Mouse (Mus musculus): Measurements from ENCODE around the gene Tpsg1. TPM values are rescaled to one million over a fixed set of nuclear protein-coding genes. Genes with fewer than 3 reads are reported as not detected.

Tpsg1 gene
- polyA plus RNA-seq, 1 experiment, result not detected

DNA sequence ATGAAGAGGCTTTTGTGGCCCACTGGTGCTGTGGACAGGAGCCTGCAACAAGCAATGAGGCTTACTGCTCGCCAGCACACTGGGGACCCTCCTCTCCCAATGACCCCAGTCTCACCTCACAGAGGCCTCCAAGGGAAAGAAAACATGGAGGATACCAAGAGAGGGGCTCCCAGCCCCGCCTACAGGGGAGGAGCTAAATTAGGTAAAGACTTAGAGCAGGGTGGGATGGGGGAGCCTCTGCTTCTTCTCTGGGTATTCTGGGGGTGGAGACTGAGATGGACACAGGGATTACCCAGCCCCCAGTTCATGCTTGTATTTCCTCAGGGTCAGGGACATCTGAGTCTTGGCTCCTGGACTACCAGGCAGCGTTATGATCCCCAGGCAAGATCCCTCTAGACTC is 45.8 kb downstream of the Tpsg1 start:
- Histone ChIP-seq H3K4me3 (ENCODE audit: low read depth, low read length) (no peak overlapping the region), H3K9ac (ENCODE audit: low read depth, poor library complexity, severe bottlenecking) (no peak overlapping the region), H3K27ac (ENCODE audit: insufficient read depth, low read length) (no peak overlapping the region), H3K9me3 (replicated peaks; ENCODE audit: control insufficient read depth, insufficient read depth, low read length, poor library complexity, severe bottlenecking) (no peaks in the 10 kb centered on the region), H3K36me3 (ENCODE audit: control insufficient read depth, insufficient read depth, low read length, poor library complexity, severe bottlenecking) (no peaks in the 10 kb centered on the region), H3K27me3 (ENCODE audit: control insufficient read depth, insufficient read depth, low read length, poor library complexity, severe bottlenecking) (no peaks in the 10 kb centered on the region), H3K4me1 (ENCODE audit: control insufficient read depth, insufficient read depth, low read length) (no peaks in the 10 kb centered on the region)
- TF ChIP-seq CTCF (IDR thresholded peaks at IDR 0.05; ENCODE audit: low read depth, low read length) (no peak), EP300 (IDR thresholded peaks at IDR 0.05; ENCODE audit: insufficient read depth, low read depth, low read length) (no peak), POLR2A (IDR thresholded peaks at IDR 0.05; ENCODE audit: insufficient read depth, low read length) (no peak)

DNA sequence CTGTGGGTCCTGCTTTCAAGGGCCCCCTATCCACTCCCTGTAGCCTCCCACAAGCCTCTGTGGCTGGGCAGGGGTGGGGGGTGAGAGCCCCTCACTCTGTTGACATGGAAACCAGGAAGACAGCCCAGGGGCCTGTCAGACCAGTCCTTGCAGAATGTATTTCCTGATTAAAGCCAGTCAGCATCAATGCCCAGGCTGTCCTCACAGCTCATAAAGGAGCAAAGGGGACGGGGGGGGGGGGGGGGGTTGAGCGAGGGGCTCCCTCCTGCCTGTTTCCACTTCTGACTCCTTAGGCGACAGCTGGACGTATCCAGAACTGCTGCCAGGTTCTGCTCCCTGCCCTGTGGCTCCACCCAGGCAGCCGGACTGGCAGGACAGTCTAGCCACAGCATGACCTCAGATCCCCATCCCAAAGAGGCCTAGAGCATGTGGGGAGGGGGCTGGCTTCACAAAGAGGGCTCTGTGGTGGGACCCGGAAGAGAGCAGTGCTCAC is 46.4 kb downstream of the Tpsg1 start:
- TF ChIP-seq EP300 (IDR thresholded peaks at IDR 0.05; ENCODE audit: insufficient read depth, low read depth, low read length) (no peak), CTCF (IDR thresholded peaks at IDR 0.05; ENCODE audit: low read depth, low read length) (no peak), POLR2A (IDR thresholded peaks at IDR 0.05; ENCODE audit: insufficient read depth, low read length) (no peak)
- H3K4me3 ChIP-seq (ENCODE audit: low read depth, low read length), result no peak overlapping the region
- no peaks in the 10 kb centered on the region for H3K4me1 ChIP-seq (ENCODE audit: control insufficient read depth, insufficient read depth, low read length)
- no peaks in the 10 kb centered on the region for H3K36me3 ChIP-seq (ENCODE audit: control insufficient read depth, insufficient read depth, low read length, poor library complexity, severe bottlenecking)
- no peak overlapping the region for H3K27ac ChIP-seq (ENCODE audit: insufficient read depth, low read length)
- H3K9ac ChIP-seq (ENCODE audit: low read depth, poor library complexity, severe bottlenecking), result no peak overlapping the region
- H3K27me3 ChIP-seq (ENCODE audit: control insufficient read depth, insufficient read depth, low read length, poor library complexity, severe bottlenecking), result no peaks in the 10 kb centered on the region
- H3K9me3 ChIP-seq (replicated peaks; ENCODE audit: control insufficient read depth, insufficient read depth, low read length, poor library complexity, severe bottlenecking), result no peaks in the 10 kb centered on the region

DNA sequence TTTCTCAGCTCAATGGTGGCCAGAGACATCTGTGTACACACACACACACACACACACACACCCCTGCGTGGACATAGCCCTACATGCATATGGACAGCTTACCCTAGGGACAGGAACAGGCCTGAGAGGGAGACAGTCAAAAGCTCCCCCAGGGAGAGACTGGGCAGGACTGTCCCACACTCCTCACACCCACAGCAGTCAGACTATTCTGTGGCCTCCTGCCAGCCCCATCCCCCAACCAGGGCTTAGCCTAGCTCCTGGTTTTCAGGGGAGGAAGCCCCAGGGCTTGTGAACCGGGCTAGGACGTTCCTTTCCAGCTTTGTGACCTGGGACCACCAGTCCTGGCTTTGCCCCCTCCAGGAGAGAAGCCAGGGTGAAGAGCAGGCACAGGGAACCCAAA is 47.1 kb downstream of the Tpsg1 start:
- H3K4me3 ChIP-seq (ENCODE audit: low read depth, low read length), result no peak overlapping the region
- no peaks in the 10 kb centered on the region for H3K27me3 ChIP-seq (ENCODE audit: control insufficient read depth, insufficient read depth, low read length, poor library complexity, severe bottlenecking)
- H3K9ac ChIP-seq (ENCODE audit: low read depth, poor library complexity, severe bottlenecking), result no peak overlapping the region
- no peak overlapping the region for H3K27ac ChIP-seq (ENCODE audit: insufficient read depth, low read length)
- H3K36me3 ChIP-seq (ENCODE audit: control insufficient read depth, insufficient read depth, low read length, poor library complexity, severe bottlenecking), result no peaks in the 10 kb centered on the region
- no peak for TF ChIP-seq POLR2A (IDR thresholded peaks at IDR 0.05; ENCODE audit: insufficient read depth, low read length)
- no peak for TF ChIP-seq CTCF (IDR thresholded peaks at IDR 0.05; ENCODE audit: low read depth, low read length)
- TF ChIP-seq EP300 (IDR thresholded peaks at IDR 0.05; ENCODE audit: insufficient read depth, low read depth, low read length), result no peak
- no peaks in the 10 kb centered on the region for H3K9me3 ChIP-seq (replicated peaks; ENCODE audit: control insufficient read depth, insufficient read depth, low read length, poor library complexity, severe bottlenecking)
- no peaks in the 10 kb centered on the region for H3K4me1 ChIP-seq (ENCODE audit: control insufficient read depth, insufficient read depth, low read length)

DNA sequence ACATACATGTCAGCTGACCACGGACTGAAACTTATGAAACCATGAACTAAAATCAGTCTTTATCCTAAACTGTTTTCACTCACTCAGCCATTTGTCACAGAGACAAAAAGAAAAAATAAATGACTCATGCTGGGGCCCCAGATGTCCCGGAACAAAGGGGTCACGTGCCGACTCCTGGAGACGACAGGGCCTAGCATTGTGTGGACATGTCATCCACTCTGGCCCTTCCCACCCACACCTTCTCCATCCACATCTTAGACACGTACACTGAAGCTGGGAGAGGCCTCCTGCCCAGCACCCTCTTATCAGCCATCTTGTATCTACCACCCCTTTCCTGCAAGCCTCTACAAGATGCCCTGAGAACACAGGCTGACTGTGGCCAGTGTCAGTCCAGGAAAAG is 48.9 kb downstream of the Tpsg1 start:
- no peak for TF ChIP-seq EP300 (IDR thresholded peaks at IDR 0.05; ENCODE audit: insufficient read depth, low read depth, low read length)
- no peak for TF ChIP-seq POLR2A (IDR thresholded peaks at IDR 0.05; ENCODE audit: insufficient read depth, low read length)
- no peak for TF ChIP-seq CTCF (IDR thresholded peaks at IDR 0.05; ENCODE audit: low read depth, low read length)
- Histone ChIP-seq H3K27ac (ENCODE audit: insufficient read depth, low read length) (no peak overlapping the region), H3K4me1 (ENCODE audit: control insufficient read depth, insufficient read depth, low read length) (no peaks in the 10 kb centered on the region), H3K9ac (ENCODE audit: low read depth, poor library complexity, severe bottlenecking) (no peak overlapping the region), H3K4me3 (ENCODE audit: low read depth, low read length) (no peak overlapping the region), H3K36me3 (ENCODE audit: control insufficient read depth, insufficient read depth, low read length, poor library complexity, severe bottlenecking) (no peaks in the 10 kb centered on the region), H3K27me3 (ENCODE audit: control insufficient read depth, insufficient read depth, low read length, poor library complexity, severe bottlenecking) (no peaks in the 10 kb centered on the region), H3K9me3 (replicated peaks; ENCODE audit: control insufficient read depth, insufficient read depth, low read length, poor library complexity, severe bottlenecking) (no peaks in the 10 kb centered on the region)

DNA sequence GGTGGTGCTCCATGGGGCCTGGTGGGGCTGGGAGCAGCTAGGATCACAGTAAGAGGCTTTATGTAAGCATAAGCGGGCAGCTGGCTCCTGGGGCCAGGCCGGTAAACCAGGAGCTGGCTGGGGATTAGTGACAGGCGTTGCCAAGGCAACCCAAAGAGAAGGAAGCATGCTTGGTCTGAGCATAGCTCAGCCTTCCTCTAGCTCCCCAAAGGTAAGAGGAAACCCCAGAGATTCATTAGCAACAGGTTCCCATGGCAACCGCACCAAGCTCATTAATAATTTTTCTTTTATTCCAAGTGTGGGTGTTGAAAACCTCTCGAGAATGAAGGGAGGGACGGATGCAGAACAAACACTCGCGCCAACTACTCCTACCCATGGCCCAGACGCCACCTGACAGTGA is 49.9 kb downstream of the Tpsg1 start:
- H3K4me3 ChIP-seq (ENCODE audit: low read depth, low read length), result no peak overlapping the region
- no peak overlapping the region for H3K27ac ChIP-seq (ENCODE audit: insufficient read depth, low read length)
- TF ChIP-seq EP300 (IDR thresholded peaks at IDR 0.05; ENCODE audit: insufficient read depth, low read depth, low read length) (no peak), POLR2A (IDR thresholded peaks at IDR 0.05; ENCODE audit: insufficient read depth, low read length) (no peak), CTCF (IDR thresholded peaks at IDR 0.05; ENCODE audit: low read depth, low read length) (no peak)
- no peaks in the 10 kb centered on the region for H3K9me3 ChIP-seq (replicated peaks; ENCODE audit: control insufficient read depth, insufficient read depth, low read length, poor library complexity, severe bottlenecking)
- H3K9ac ChIP-seq (ENCODE audit: low read depth, poor library complexity, severe bottlenecking), result no peak overlapping the region
- no peaks in the 10 kb centered on the region for H3K4me1 ChIP-seq (ENCODE audit: control insufficient read depth, insufficient read depth, low read length)
- H3K27me3 ChIP-seq (ENCODE audit: control insufficient read depth, insufficient read depth, low read length, poor library complexity, severe bottlenecking), result no peaks in the 10 kb centered on the region
- H3K36me3 ChIP-seq (ENCODE audit: control insufficient read depth, insufficient read depth, low read length, poor library complexity, severe bottlenecking), result no peaks in the 10 kb centered on the region

DNA sequence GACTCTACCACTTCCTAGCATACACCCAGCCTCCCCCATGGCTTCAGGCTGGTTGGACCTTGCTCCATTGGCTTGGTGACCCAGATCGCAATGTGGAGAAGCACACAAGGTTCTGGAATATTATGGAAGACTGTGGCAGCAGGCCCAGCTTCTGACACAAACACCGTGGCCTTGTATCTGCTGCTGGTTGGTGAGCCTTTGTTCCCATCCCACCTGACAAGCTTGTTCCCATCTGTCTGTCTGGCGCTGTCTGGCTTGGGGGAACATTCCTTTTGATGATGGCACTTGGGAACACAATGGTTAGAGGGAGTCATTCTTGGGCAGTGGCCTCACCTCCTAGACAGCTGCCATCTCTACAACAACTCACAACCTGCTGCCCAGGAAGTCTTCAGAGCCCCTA is 51.9 kb downstream of the Tpsg1 start:
- H3K27ac ChIP-seq (ENCODE audit: insufficient read depth, low read length), result no peak overlapping the region
- H3K4me3 ChIP-seq (ENCODE audit: low read depth, low read length), result no peak overlapping the region
- no peaks in the 10 kb centered on the region for H3K4me1 ChIP-seq (ENCODE audit: control insufficient read depth, insufficient read depth, low read length)
- no peaks in the 10 kb centered on the region for H3K9me3 ChIP-seq (replicated peaks; ENCODE audit: control insufficient read depth, insufficient read depth, low read length, poor library complexity, severe bottlenecking)
- H3K36me3 ChIP-seq (ENCODE audit: control insufficient read depth, insufficient read depth, low read length, poor library complexity, severe bottlenecking), result no peaks in the 10 kb centered on the region
- H3K9ac ChIP-seq (ENCODE audit: low read depth, poor library complexity, severe bottlenecking), result no peak overlapping the region
- no peaks in the 10 kb centered on the region for H3K27me3 ChIP-seq (ENCODE audit: control insufficient read depth, insufficient read depth, low read length, poor library complexity, severe bottlenecking)
- no peak for TF ChIP-seq EP300 (IDR thresholded peaks at IDR 0.05; ENCODE audit: insufficient read depth, low read depth, low read length)
- TF ChIP-seq CTCF (IDR thresholded peaks at IDR 0.05; ENCODE audit: low read depth, low read length), result no peak
- no peak for TF ChIP-seq POLR2A (IDR thresholded peaks at IDR 0.05; ENCODE audit: insufficient read depth, low read length)

Other genes starting within 250 kb of the Tpsg1 start
- not detected in 2 replicates for gene Ptx4, start 248.5 kb upstream of the Tpsg1 start, polyA plus RNA-seq (2011; ENCODE audit: insufficient read depth, insufficient read length, low read depth, missing spikeins)
- gene Clcn7, start 235.9 kb upstream of the Tpsg1 start, polyA plus RNA-seq (2011; ENCODE audit: insufficient read depth, insufficient read length, low read depth, missing spikeins), result 16.0 and 20.9 TPM in 2 replicates
- not detected in 2 replicates for gene Ccdc154, start 206.8 kb upstream of the Tpsg1 start, polyA plus RNA-seq (2011; ENCODE audit: insufficient read depth, insufficient read length, low read depth, missing spikeins)
- gene Gm38655, start 193.8 kb upstream of the Tpsg1 start, polyA plus RNA-seq (2011; ENCODE audit: insufficient read depth, insufficient read length, low read depth, missing spikeins), result not detected in 2 replicates
- gene BC003965, start 184.7 kb upstream of the Tpsg1 start, polyA plus RNA-seq (2011; ENCODE audit: insufficient read depth, insufficient read length, low read depth, missing spikeins), result 13.6 and 14.9 TPM in 2 replicates
- gene Unkl, start 180.9 kb upstream of the Tpsg1 start, polyA plus RNA-seq (2011; ENCODE audit: insufficient read depth, insufficient read length, low read depth, missing spikeins), result 21.1 and 22.9 TPM in 2 replicates
- gene Gnptg, start 129.1 kb upstream of the Tpsg1 start, polyA plus RNA-seq (2011; ENCODE audit: insufficient read depth, insufficient read length, low read depth, missing spikeins), result 15.2 and 19.5 TPM in 2 replicates
- 23.5 and 25.2 TPM in 2 replicates for gene Tsr3, start 129.1 kb upstream of the Tpsg1 start, polyA plus RNA-seq (2011; ENCODE audit: insufficient read depth, insufficient read length, low read depth, missing spikeins)
- 1.3 and 1.6 TPM in 2 replicates for gene Baiap3, start 112.9 kb upstream of the Tpsg1 start, polyA plus RNA-seq (2011; ENCODE audit: insufficient read depth, insufficient read length, low read depth, missing spikeins)
- gene Ube2i, start 94.7 kb upstream of the Tpsg1 start, polyA plus RNA-seq (2011; ENCODE audit: insufficient read depth, insufficient read length, low read depth, missing spikeins), result 430 and 432 TPM in 2 replicates
- gene Prss34, start 70.9 kb upstream of the Tpsg1 start, polyA plus RNA-seq (2011; ENCODE audit: insufficient read depth, insufficient read length, low read depth, missing spikeins), result not detected in 2 replicates
- gene Prss28, start 60.6 kb upstream of the Tpsg1 start, polyA plus RNA-seq (2011; ENCODE audit: insufficient read depth, insufficient read length, low read depth, missing spikeins), result not detected in 2 replicates
- not detected in 2 replicates for gene Prss29, start 50.6 kb upstream of the Tpsg1 start, polyA plus RNA-seq (2011; ENCODE audit: insufficient read depth, insufficient read length, low read depth, missing spikeins)
- gene Tpsab1, start 23.7 kb upstream of the Tpsg1 start, polyA plus RNA-seq (2011; ENCODE audit: insufficient read depth, insufficient read length, low read depth, missing spikeins), result not detected in 2 replicates
- gene Tpsb2, start 3.0 kb upstream of the Tpsg1 start, polyA plus RNA-seq (2011; ENCODE audit: insufficient read depth, insufficient read length, low read depth, missing spikeins), result not detected in 2 replicates
- 4.4 and 5.6 TPM in 2 replicates for gene Cacna1h, start 64.5 kb downstream of the Tpsg1 start, polyA plus RNA-seq (2011; ENCODE audit: insufficient read depth, insufficient read length, low read depth, missing spikeins)
- gene Tekt4, start 85.3 kb downstream of the Tpsg1 start, polyA plus RNA-seq (2011; ENCODE audit: insufficient read depth, insufficient read length, low read depth, missing spikeins), result not detected in 2 replicates
- gene Sstr5, start 128.0 kb downstream of the Tpsg1 start, polyA plus RNA-seq (2011; ENCODE audit: insufficient read depth, insufficient read length, low read depth, missing spikeins), result not detected in 2 replicates
- 0.32 and 0.48 TPM in 2 replicates for gene Sox8, start 201.4 kb downstream of the Tpsg1 start, polyA plus RNA-seq (2011; ENCODE audit: insufficient read depth, insufficient read length, low read depth, missing spikeins)
- 15.2 and 16.1 TPM in 2 replicates for gene Lmf1, start 209.8 kb downstream of the Tpsg1 start, polyA plus RNA-seq (2011; ENCODE audit: insufficient read depth, insufficient read length, low read depth, missing spikeins)

Measured in ES-Bruce4 (cell line).